Mouse (Mus musculus) gastrocnemius, postnatal 14 days (tissue): ENCODE data around the gene Ankrd65. TPM values are rescaled to one million over a fixed set of nuclear protein-coding genes. Genes with fewer than 3 reads are reported as not detected.
"Not testable (repeated sequence)": the region's sequence is repeated elsewhere in the genome, so short reads cannot be mapped to it uniquely, and the experiment has no call there.

Source experiments
- DNase-seq: peaks from one replicate; pipeline ENCODE4 v3.0.0; 2021; ENCODE audit warnings: mixed read lengths
- intact Hi-C: fragments of 180-260 bp; cut with DNase I; formaldehyde crosslinking; loops from one replicate; pipeline ENCODE4 v1.15.1; 2025; ENCODE audit warnings: low total_unique reads
- long read RNA-seq, 2 experiments: library from polyadenylated mRNA; stranded (forward); transcript quantifications; one replicate each; pipeline ENCODE4 v2.0.0; 2021
- total RNA-seq, 2 experiments: library from RNA; stranded (reverse); gene quantifications; 2 replicates each; pipeline ENCODE4 v1.2.3; 2021

Ankrd65 gene
- not detected for total RNA-seq
- long read RNA-seq, experiment 1 = 0 reads
- long read RNA-seq, experiment 2 = 0 reads

GRCm38 (mm10) chr4:155790021-155790489, at the start of gene Ankrd65:
Ankrd65 (plus strand) TSS chr4:155790439.
- intact Hi-C loops = no loop called here
- no peak for DNase-seq

DNA sequence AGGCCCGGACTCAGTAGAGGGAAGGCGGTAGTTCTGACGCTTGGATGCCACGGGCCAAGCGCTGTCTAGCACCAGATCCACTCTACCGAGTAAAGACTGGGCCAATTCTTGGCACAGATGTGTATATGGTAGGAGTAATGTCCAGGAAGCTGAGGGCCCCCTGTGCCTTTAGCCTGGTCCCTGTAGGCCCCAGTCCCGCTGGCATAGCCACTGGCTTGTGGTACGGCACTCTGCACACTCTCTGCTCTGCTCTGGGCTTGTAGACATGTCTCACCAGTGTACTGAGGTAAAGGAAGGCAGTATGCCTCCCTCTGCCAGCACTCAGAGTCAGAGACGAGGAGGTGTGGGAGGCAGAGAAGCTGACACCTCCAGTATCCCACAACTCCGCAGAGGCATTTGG, 49.6 kb upstream of the Ankrd65 start:
- intact Hi-C loops, DNase-seq: not testable (repeated sequence)

DNA sequence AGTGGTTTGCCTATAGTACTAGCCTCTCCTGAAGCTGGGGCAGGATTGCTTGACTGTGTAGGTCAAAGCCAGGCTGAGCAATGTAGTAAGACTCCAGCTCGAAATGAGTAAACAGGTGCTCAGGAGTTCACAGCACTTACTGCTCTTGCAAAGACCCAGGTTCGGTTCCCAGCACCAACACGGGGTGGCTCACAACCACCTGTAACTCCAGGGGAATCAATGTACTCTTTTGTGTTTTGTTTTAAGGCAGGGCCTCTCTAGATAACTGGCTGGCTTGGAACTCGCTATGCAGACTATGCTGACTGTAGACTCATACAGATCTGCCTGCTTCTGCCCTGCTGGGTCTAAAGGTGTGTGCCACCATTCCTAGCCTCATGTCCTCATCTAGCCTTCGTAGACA, 47.6 kb upstream of the Ankrd65 start:
- intact Hi-C loops = no loop called here
- no peak for DNase-seq

DNA sequence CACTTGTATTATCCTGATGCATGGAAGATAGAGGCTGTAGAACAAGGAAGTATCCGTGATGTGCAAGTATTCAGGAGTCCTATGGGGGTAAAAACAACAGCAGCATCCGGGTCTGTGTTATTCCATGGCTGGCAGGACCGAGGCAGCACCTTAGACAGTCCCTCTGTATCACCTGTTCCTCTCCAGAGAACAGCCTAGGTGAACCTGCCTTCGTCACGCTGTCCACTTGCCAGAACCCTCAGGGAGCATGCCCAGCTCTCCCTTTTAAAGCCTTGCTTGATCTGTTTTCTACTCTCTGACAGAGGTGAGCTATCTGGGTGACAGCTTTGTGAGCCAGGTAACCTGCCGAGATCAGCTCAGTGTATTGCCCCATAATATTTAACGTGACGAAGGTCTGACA, 45.8 kb upstream of the Ankrd65 start:
- intact Hi-C loops = no loop called here
- no peak for DNase-seq

DNA sequence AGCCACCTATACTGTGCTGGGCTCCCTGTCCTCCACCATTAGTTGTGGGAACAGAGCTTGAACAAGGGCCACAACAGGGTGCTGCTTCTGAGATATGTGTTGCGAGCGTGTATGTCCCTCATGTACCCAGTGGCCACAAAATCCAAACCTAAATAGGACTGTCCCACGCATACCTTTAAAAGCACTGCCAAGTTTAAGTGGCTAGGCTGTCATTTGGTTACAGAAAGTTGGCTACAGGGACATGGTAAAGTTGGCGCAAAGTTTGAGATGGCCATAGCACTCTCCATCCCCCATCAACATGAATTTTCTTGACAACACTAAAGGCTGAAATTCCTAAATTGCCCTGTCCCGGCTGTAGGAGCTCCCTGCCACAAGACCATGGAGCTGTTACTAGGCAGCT, 45.1 kb upstream of the Ankrd65 start:
- intact Hi-C loops = no loop called here
- no peak for DNase-seq

- intact Hi-C loops = no loop called here
- no peak for DNase-seq
Observed at GRCm38 (mm10) chr4:155746036-155746548, 44.1 kb upstream of the Ankrd65 start.

DNA sequence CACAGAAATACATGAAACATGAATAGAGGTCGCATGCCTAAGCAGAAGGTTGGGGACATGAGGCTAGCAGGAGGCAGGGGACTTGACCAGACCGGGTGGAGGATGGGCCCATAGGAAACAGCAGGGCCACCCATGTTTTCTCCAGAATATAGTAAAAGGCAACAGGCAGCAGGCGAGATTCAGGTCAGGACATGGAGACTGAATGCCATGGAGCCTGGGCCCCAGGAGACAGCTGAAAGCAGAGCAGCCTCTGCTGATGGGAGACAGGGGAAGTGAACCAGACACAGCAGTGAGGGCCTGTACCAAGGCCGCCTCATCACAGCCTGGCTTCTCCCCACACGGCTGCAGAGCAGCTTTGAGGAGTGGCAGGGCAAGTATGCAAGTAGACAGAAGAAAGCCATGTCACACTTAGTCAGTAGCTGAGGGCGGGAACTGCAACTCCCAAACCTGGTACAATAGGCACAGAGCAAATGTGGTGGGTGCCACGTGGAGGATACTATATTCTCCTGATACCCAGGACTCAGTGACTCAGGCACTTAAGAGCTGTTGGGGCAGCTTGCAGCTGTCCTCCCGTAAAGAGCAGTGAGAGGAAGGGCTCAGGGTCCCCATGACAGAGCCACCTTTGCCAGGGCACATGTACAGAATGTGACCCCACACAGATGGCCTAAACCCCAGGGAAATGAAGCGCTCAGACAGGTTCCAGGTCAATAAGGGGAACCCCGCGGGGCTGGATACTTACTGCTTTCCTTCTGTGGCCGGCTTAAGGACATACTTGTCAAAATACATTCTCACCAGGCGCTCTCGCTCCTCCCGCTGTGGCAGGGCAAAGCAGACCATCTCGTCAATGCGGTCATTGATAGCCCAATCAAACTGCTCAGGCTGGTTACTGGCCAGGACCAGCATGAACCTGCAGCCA, 43.4 kb upstream of the Ankrd65 start:
- no peak for DNase-seq
- intact Hi-C loops = no loop called here

DNA sequence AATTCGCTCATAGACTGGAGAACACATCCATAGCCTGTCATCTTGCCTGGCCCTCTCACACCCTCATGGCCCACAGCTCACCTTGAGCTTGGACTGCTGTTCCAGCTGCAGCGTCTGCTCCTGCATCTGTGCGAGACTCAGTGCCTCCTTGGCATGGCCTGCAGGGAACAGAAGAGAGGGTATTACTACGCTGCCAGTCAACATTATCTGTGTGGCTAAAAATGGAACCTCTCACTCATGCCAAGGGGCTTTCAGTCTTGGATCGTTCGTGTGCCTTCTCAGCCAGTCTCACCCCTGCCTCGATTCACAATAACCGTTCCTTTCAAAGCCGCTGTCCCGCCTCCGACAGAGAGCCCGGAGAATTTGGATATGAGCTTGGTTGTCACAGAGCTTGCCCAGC, 33.2 kb upstream of the Ankrd65 start:
- DNase-seq = no peak
- intact Hi-C loops = loop anchor here (5.0 kb wide), 1 partner anchor 40 kb away; no protein-coding TSS in a partner anchor

GRCm38 (mm10) chr4:155759862-155760612, 30.2 kb upstream of the Ankrd65 start:
- DNase-seq = no peak
- intact Hi-C loops = loop anchor here (5.0 kb wide), 1 partner anchor 37 kb away; no protein-coding TSS in a partner anchor

- peak; percentile 97 for DNase-seq
- intact Hi-C loops = no loop called here
Observed at GRCm38 (mm10) chr4:155760613-155761355, 29.5 kb upstream of the Ankrd65 start, which contains the start of gene Atad3a. Atad3a (minus strand) TSS chr4:155761093.

- intact Hi-C loops = no loop called here
- no peak for DNase-seq
Observed at GRCm38 (mm10) chr4:155761356-155762099, 28.7 kb upstream of the Ankrd65 start.

DNA sequence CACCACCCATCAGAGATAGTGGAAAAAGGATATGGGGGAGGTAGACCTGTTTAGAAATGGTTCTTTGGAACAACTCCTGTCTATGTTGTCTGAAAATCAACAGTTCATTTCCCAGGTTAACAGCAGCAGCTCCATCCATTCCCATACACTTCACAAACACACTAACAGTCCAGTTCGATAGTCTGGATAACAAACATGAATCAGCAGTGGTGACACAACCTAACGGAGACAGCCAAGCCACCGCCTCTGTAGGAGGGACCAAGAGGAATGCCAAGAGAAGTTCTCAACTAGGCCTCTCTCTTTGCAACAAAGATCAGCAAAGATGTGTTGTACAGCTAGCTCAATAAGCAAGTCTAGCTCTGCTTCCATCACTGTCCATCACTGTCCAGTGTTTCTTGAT, 27.9 kb upstream of the Ankrd65 start:
- no peak for DNase-seq
- intact Hi-C loops = no loop called here

DNA sequence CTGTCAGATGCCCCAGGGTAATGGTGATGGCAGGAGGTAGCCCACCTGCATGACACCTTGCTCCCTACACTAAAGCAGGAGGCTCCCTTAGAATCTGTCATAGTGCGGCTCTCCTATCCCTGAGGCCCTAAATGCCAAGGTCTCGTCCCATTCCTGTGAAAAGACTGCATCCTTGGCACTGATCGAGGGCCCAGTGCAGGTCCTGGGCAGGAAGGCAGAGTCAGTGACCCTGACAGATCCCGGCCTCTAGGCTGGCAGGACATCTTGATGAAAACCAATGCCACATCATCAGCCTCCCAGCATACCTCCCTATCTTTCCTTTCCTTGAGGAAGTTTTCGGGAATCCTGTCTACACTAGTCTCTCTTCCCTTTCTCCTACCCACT, 20.8 kb upstream of the Ankrd65 start:
- no peak for DNase-seq
- intact Hi-C loops = loop anchor here (5.0 kb wide), 1 partner anchor 47 kb away; no protein-coding TSS in a partner anchor

DNA sequence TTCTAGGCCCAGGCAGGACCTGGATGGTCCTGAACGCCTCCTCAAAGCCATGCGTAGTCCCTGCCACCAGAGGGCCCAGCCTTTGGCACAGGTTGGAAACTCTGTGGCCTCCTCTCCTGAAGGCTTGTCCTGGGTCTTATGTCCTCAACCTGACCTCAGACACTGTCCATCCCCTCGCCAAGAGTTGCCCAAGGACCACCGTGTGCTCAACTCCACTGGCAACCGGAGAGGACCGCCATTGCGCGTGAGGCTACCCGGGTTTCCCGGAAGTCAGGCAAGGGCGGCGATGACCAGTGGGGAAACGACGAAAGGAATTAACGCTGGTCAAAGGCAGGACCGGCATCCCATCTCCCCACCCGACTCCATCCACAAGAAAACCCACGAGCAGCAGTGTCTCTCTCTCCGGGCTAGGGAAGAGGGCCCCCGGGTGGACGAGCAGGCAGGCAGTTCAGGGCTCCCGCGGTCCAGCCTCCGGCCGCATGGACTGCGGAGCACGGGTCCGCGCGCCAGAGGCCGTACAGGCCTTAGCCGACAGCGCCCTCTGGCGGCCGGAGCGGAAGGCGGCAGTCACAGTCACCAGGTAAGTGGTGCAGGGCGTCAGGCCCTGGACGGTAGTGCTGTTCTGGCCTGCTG, 20.2 kb upstream of the Ankrd65 start:
- intact Hi-C loops = loop anchor here (5.0 kb wide), 1 partner anchor 48 kb away; no protein-coding TSS in a partner anchor
- DNase-seq = peak; percentile 91

DNA sequence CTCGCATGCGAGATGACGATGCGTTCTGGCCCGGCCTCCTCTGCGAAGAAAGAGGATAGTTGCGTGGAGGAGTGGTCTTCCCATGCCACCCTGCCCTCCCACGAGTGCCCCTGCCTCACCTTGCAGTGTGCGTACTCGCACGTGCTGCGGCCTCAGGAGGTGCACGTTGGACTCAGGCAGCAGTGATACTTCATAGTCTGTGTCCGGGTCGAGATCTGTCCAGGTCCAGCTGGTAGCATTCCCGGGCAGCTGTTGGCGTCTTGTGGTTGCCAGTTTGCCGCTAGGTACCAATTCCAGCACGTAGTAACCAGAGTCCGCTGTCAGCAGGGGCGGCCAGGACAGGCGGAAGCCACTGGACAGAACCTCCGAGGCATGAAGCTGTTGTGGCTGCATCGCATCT, 19.6 kb upstream of the Ankrd65 start:
- peak; percentile 81 for DNase-seq
- intact Hi-C loops = no loop called here

- intact Hi-C loops = no loop called here
- no peak for DNase-seq
Observed at GRCm38 (mm10) chr4:155771706-155772105, 18.5 kb upstream of the Ankrd65 start.

GRCm38 (mm10) chr4:155772786-155773185, 17.5 kb upstream of the Ankrd65 start:
- intact Hi-C loops = no loop called here

More at GRCm38 (mm10) chr4:155772786-155773185, 17.5 kb upstream of the Ankrd65 start:
- no peak for DNase-seq
